Mouse (Mus musculus) erythroblast, adult 5-6 weeks (primary cell): ENCODE results near the gene Depp1. TPM values are rescaled to one million over a fixed set of nuclear protein-coding genes. Genes with fewer than 3 reads are reported as not detected.
"Not testable (repeated sequence)": the region's sequence is repeated elsewhere in the genome, so short reads cannot be mapped to it uniquely, and the experiment has no call there.

Source experiments
- ATAC-seq: replicated peaks from 2 replicates; pipeline ENCODE4 v1.8.0; 2016; ENCODE audit warnings: moderate number of reproducible peaks, mild to moderate bottlenecking, moderate TSS enrichment, inconsistent platforms; ENCODE audit not compliant: poor library complexity, low FRiP score, severe bottlenecking
- total RNA-seq, 2 experiments: library from RNA; stranded (forward) in 1 of 2; stranded (reverse) in 1 of 2; fragments of 150-400 nt in 1 of 2; fragments of 200-764, 138-1000 nt in 1 of 2; gene quantifications; 2 replicates each; pipeline versions ENCODE4 v1.2.3 to v1.2.4; 2015 to 2017; ENCODE audit warnings: low replicate concordance in 2 of 2

The Depp1 gene
- total RNA-seq (2015; ENCODE audit: low replicate concordance) (not detected in 2 replicates), total RNA-seq (2017; ENCODE audit: low replicate concordance) (0.77 TPM in 1 of 2 replicates, not detected in the other)

DNA sequence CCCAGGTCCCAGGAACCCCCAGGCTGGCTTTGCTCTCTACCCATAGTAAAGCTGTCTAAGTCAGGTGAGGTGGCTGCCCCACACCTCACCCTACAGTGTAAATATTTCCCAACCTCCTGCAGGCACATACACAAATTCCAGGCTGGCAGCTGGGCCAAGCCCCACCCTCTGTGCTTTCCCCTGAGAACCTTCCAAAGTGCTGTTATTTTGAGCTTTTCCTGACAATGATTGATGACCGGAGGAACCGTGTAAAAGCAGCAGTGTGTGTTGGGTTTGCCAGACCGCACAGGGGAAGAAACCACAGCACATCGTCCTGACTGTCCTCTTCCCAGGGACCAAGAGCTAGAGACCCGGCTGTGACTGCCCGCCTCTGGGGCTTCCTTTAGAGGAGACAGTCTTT lies at the start of gene Depp1:
Gene Depp1 (plus strand): TSS at position 204 of the 400 bp plus-strand sequence.
- ATAC-seq: no peak

DNA sequence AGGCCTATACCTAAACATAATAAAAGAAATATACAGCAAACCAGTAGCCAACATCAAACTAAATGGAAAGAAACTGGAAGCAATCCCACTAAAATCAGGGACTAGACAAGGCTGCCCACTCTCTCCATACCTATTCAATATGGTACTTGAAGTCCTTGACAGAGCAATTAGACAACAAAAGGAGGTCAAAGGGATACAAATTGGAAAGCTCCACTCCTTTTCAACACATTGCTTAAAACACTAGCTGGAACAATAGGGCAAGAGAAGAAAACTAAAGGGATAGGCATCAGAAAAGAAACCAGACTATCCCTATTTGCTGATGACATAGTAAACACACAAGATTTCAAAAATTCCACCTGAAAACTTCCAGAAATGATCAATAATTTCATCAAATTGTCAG lies 49.4 kb upstream of the Depp1 start:
- ATAC-seq: not testable (repeated sequence)

DNA sequence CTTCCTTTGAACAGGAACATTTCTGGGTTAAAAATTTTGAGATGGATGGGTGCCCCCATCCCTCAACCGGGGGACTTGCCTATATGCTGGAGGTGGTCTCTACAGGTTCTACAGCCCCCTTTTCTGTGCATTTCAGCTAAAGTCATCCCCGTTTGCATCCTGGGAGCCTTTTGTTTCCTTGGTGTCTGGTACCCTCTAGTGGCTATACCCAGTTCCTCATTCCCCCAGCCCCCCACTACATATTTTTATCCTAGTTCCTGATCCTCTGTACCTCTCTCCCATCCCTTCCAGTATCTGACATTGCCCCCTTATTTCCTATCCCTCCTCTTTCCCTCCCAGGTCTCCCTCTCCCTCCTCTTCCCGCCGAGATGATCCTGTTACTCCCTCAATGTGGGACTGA lies 43.2 kb upstream of the Depp1 start:
- ATAC-seq: no peak

DNA sequence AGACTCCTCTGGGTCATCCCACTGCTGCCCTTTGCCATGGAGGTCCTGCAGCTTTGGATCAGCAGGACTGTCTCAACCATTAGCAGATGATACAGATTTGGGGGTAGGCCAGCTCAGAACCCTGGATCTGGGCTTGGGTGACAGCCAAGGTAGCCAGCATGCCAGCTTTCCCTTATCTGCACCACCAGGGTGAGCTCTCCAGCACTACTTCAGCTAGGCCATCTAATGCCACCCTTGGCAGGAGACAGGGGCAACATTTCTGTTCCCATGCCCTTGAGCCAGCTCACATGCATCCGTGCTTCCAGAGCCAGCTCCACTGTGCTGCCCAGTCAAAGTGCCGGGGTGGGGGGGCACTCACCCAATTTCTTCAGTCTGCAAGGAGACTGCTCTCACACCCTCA lies 34.7 kb upstream of the Depp1 start:
- ATAC-seq: no peak

DNA sequence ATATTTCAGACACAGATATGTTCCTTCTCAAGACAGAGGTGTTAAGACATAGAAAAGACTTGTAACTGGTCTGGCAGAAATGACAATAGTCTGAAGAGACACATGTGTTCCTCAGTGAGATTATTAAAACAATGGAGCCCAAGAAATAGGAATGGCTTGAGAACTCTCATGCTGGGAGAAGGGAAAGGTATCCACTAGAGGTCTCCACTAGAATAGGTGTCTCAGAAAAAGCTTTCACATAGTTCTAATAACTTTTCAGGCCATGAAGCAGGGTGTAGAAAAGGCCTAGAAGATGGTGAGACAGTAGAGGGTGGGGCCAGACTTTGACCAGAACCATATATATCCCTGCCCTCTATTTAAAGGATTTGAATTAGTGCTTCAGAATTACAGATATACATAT lies 32.3 kb upstream of the Depp1 start:
- no peak for ATAC-seq

DNA sequence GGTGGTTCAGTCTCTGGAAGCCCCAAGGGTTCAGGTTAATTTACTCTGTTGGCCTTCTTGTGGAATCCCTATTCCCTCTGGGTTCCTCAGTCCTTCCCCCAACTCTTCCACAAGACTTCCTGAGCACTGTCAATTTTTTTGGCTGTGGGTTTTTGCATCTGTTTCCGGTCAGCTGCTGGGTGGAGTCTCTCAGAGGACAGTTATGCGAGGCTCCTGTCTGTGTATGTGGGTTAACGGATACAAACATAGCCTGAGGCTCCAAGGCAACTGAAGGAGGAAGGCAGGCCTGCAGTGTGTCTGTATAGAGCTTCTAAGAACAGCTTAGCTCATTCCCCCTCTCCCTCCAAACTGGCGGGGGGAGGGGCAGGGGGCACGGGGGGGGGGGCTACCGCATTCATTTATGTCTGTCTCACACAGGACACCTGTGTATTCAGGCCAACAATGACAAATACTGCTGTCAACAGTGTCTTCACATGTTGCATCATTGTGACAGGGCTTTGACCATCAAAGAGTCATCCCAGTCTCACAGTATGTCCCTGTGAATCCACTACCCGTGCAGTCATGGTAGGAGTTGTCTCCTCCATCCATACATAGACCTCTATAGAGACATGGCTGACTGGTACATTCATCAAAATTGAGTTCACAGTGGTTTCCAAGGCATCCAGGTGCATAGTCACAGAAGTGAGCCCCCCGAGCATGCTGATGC lies 28.9 kb upstream of the Depp1 start:
- no peak for ATAC-seq

DNA sequence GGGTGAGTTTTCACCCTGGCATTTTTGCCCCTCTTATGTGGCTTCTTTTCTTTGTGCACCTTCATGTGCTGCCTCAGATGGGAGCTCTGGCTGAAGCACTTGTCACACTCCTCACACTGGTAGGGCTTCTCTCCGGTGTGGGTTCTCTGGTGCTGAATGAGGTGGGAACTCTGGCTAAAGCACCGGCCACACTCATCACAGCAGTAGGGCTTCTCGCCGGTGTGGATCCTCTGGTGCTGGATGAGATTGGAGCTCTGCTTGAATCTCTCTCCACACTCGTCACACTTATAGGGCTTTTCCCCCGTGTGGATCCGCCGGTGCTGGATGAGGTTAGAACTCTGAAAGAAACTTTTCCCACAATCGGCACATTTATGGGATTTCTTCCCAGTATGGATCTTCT lies 24.0 kb upstream of the Depp1 start:
- ATAC-seq: not testable (repeated sequence)

DNA sequence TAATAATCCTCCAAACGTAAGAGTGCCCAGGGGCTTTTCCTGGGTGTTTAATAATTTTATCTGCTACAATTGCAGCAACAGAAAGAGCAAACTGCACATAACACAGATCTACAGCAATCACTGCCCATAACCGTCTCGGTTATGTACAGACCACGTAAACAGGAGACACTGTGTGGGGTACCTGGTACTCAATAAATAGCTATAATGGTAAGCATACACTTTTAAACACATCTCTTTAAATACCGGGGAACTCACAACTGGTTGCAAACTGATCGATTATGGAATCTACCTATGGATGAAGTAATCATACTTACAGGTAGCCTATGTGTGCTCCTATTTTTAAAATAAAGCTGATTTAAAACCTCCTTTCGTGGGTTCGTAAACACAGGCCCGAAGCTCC lies 22.3 kb upstream of the Depp1 start:
- no peak for ATAC-seq

DNA sequence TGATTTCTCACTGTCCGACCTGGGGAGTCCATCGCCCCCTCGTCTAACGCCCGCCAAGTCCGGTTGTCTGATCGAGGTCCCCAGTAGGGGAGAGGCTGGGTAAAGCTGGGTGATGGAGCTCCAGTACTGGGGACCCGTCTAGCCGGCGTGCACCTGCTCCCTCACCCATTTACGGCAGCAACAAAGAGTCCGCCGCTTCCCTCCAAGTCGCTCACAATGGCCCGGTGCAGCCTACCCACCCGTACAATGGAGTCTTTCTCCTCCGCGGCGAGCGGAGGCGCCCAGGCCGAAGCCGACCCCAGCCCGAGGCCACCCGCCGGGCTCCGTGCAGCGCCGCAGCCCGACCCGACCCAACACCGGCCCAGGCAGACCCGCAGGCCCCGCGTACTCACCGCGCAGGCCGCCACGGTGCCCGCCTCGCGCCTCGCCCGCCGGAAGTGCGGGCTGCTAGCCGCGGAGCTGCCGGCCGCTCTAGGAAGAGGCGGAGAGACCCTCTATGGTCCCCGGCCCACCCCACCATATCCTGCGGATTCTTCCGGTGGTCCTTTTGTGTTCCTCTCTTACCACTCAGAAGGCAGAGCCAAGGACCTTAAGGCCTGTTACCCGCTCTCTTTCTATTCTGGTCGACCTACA lies 21.8 kb upstream of the Depp1 start, which contains the start of gene Zfp422:
Gene Zfp422 (minus strand): TSS at position 461 of the 633 bp plus-strand sequence.
- ATAC-seq: no peak

DNA sequence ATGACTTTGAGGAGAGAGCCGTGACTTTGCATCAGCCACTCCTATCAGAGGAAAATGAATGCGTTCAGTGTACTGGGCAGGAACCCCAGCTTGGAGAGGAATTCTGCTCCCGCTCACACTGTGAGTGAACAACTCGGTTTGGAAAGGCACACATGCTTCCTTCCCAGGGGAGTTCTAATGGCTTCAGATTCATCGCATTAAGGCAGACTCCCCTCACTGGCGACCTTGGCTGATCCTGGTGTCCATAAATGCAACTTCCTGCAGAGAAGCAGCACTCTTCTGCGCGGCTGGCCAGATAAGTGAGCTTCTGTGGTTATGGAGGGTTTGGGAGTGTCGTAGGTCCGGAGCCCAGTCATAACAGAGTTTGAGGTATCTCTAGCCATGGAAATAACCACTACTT lies 20.6 kb upstream of the Depp1 start:
- no peak for ATAC-seq

DNA sequence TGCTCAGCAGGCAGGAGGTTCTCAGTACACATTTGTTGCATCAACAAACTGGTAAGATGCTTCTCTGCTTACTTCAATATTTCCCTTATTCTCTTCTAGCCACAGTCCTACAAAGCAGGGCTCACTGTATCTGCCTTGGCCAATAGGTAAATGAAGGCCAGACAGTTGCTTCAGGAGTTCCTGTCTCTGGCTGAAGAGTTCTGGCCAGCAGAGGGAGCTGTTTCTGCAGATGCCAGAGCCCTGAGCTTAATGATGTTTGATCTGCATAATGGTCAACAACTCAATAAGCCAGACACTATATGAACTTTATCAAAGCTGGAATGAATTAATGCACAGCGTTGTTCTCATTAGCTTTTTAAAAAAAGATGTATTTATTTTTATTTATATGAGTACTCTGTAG lies 18.3 kb upstream of the Depp1 start:
- no peak for ATAC-seq

DNA sequence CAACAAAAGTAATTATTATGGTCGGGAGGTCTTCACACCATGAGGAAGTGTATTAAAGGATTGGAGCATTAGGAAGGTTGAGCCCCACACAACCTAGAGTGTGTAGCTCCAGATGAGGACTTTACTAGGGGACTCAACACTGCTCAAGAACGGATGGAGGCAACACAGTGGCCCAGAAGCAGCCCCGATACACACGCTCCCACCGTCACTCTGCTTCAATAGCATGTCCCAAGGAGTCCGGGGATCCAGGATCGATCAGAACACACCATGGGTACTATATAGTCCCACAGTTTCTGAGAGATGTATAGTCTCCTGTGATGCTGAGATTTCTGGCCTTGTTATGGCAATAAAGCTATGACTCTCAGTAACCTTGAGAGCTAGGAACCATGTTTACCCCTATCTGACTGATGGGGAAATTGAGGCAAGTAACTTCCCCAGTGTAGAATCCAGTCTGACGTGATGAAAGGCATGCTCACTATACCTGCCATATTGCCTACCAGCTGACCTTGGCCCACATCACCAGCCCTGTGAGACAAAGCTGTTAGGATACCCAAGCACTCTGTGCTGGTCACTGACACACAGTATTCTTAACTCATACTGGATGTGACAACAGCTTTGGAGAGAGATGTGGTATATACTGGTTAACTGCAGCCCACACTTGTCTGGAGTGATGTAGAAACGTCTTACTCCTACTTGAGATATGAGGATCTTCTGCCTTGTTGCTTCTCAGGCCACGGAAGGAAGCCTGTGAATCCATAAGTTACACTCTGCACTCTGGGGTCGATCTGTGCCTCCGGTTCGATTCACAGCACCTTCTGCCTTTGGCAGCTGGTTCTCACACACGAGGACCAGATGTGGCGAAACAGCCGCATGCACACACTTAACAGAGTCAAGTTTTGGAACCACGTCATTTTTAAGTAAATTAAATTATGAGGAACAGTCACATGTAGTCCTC lies 16.4 kb upstream of the Depp1 start:
- ATAC-seq: no peak

DNA sequence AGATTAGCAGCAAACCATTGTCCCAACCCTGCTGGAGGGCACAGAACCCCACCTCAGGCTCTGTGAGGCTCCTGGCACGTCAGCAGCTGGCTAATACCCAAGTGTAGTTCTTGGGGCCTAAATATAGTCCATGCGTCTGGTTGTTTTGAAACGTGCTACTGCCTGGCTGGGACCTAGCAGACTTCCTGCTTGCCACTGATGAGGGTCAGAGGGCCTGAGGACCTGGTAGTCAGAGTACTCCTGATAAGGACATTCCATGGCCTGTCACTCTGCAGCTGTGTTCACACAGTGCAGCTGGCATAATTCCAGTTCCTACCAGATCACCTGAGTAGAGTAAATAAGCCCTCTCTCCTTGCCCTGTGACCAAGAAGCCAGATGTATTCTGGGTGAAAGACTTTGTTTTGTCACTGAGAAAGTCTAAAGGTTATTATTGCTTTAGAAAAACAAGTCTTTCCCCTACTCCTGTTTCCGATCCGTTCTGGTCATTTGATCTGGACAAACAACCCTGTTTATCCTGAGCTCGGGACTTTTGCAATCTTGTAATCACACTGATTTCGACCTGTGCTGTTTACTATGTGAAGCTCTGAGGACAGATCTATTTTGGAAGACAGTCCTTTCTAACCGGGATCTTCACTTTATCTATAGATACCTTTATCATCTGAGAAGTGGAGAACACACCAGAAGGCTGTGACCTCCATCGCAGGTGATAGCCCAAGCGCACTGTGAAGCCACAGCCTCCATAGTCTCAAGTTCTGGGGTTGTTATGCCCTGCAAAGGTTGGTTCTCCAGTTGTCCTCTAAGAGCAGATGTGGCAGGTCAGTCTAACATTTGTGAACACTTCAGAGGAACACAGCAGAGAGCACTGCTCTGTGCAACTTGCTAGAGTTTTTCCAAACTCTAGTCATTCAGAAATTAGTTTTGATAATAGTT lies 14.9 kb upstream of the Depp1 start:
- no peak for ATAC-seq

DNA sequence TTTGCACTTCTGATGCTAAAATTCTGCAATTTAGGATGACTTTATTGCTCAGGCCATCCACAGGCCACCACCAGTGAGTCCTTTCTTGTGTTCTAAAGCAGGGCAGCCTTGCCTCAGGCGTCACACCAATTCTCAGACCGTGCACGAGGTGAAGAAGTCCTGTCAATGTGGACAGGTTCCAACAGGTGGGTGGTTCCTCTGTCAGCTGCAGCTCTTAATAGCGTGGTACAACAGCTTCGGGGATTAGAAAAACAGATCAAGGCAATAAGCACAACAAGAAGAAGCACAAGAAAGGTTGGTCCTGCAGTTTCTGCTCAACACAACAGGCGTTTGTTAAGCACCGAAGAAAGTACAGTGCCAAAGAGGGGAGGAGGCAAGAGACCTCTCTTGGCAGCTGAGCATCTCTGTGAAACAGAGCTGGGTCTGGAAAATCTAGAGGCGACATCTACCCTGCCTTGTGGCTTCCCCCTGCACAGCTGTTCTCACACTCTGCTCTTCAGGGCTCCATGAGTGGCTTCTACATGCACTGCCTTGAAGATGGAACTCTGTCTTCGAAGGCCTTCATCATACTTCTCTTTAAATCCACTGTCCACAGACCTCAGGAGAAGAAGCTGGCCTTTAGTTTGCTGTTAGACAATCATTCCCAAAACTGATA lies 13.7 kb upstream of the Depp1 start:
- ATAC-seq: no peak

DNA sequence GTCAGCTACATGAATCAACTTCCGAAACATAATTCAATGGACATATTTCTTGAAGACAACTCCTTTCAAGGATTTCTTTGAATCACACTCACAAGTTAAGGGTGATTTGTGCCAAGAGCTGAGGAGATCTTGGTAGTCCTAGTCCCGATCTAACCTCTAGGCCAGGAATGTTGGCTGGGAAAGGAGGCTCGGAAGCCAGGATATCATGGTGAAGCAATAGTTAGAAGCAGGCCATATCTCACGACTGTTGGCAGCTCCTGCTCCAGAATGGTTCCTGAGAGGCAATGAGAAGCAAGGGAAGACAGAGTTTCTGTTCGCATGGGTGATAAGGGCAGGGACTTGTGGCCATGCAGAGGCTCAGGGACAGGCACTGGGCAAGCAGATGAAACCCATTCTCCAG lies 12.9 kb upstream of the Depp1 start:
- no peak for ATAC-seq

DNA sequence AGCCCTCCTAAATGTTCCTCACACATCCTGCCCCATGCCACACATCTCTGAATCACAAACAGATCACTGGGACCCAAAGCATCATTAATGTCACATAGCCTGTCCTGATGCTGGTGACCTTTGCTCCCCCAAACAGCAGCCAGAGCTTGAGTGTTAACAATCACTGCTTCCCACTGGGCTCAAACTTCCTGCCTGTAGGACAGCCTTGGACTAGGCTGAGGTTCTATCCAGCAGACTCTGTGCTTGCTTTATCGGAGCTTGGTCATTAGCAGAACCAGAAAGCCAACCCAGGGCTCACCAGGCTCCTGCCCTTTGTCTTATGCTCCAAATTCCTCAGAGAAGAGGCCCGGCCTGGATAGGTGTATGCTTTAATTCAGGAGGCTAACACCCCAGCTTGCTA lies 11.5 kb upstream of the Depp1 start:
- no peak for ATAC-seq

DNA sequence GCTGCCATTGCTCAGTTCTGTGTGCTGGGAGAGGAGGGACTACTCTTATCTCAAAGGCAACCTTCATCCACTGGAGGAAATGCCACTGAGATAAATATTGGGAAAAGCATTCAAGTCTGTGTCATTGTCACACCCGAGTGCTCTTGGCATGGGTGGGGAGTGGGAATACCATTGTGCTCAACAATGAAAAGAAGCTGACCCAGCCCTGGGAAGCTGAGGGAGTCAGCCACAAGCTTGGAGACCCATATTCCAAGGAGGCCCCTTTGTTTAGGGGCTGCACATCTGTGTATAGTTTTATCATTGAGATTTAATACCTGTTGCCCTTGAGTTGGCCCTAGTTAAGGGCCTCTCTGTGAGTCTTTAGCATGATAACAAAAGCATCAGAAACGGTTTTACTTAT lies 10.7 kb upstream of the Depp1 start:
- ATAC-seq: no peak

DNA sequence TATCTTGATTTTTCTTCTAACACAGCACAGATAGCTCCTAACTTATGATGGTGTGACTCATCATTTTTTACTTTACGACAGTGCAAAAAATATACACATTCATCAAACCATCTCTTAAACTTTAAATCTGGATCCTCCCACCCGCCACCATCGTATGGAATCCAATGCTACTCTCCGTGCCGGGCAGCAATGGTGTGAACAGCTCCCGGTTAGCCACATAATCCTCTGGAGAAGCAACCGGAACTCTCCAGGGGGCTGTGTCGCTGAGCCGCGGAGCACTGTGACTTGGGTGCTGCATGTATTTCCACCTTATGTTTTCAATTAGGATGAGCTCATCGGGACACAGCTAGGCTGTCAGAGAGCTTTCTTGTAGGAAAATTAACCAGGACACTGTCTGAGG lies 7.5 kb upstream of the Depp1 start:
- ATAC-seq: no peak

DNA sequence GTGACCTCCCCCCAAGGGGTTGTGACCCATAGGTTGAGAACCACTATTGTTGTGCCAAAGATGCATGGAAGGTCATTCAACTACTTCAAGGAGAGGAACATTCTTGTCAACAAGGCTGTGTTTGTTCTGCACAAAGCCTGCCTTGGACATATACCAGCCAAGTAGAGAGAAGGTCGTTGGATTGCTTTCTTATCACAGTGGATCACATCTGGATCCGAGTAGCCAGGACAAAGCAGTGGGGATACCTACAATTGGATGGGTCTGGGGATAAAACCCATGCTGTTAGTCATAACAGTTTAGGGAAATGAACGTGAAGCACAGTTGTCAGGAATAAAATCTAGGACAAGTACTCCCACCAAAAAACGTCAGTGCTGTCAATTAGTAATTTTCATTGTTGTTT lies 6.5 kb upstream of the Depp1 start:
- no peak for ATAC-seq
